Mouse (Mus musculus) MEL (cell line): Measurements from ENCODE around the gene Sult5a1. TPM values are rescaled to one million over a fixed set of nuclear protein-coding genes. Genes with fewer than 3 reads are reported as not detected.

Source experiments
- DNase-seq: peaks from one replicate; pipeline ENCODE4 v3.0.0; 2011; ENCODE audit warnings: low read depth, low spot score
- H3K27ac ChIP-seq: 2 replicates; pipeline ENCODE4 v1.5.1; 2012; ENCODE audit warnings: low read depth, mild to moderate bottlenecking, control low read depth, low read length, moderate library complexity; ENCODE audit not compliant: control insufficient read depth
- H3K27me3 ChIP-seq, 2 experiments: fragments of 150-350 bp in 1 of 2; sonication (generic) in 1 of 2; 2 replicates each; pipeline ENCODE4 v1.6.1; 2012; ENCODE audit warnings: low read length in 2 of 2, mild to moderate bottlenecking in 2 of 2, improper control_type of control experiment in 1 of 2, moderate library complexity in 1 of 2; ENCODE audit not compliant: insufficient read depth in 2 of 2, control insufficient read depth in 1 of 2
- H3K36me3 ChIP-seq, 2 experiments: 2 replicates each; pipeline ENCODE4 v1.6.1; 2012 to 2014; ENCODE audit warnings: low read length in 2 of 2, improper control_type of control experiment in 1 of 2, inconsistent platforms in 1 of 2, mild to moderate bottlenecking in 1 of 2; ENCODE audit not compliant: insufficient read depth in 2 of 2, control insufficient read depth in 1 of 2
- H3K4me1 ChIP-seq, 2 experiments: fragments of 150-350 bp in 1 of 2; sonication (generic) in 1 of 2; 2 replicates each; pipeline ENCODE4 v1.6.1; 2012; ENCODE audit warnings: low read length in 2 of 2, improper control_type of control experiment in 1 of 2, mild to moderate bottlenecking in 1 of 2; ENCODE audit not compliant: insufficient read depth in 2 of 2, control insufficient read depth in 1 of 2
- H3K4me3 ChIP-seq, 2 experiments: fragments of 150-350 bp in 1 of 2; sonication (generic) in 1 of 2; 2 replicates each; pipeline ENCODE4 v1.5.1; 2012; ENCODE audit warnings: low read depth in 2 of 2, low read length in 2 of 2, mild to moderate bottlenecking in 2 of 2, moderate library complexity in 2 of 2, control low read depth in 1 of 2, improper control_type of control experiment in 1 of 2; ENCODE audit not compliant: control insufficient read depth in 1 of 2, insufficient read depth in 1 of 2
- H3K79me2 ChIP-seq: 2 replicates; pipeline ENCODE4 v1.6.1; 2012; ENCODE audit warnings: mild to moderate bottlenecking, low read length, moderate library complexity; ENCODE audit not compliant: control insufficient read depth, poor library complexity, insufficient read depth
- H3K9ac ChIP-seq: 2 replicates; pipeline ENCODE4 v1.6.1; 2012; ENCODE audit warnings: low read depth, mild to moderate bottlenecking, control low read depth, low read length, moderate library complexity; ENCODE audit not compliant: control insufficient read depth, poor library complexity, severe bottlenecking
- H3K9me3 ChIP-seq: fragments of 150-350 bp; sonication (generic); replicated peaks from 2 replicates; pipeline ENCODE4 v1.6.1; 2012; ENCODE audit warnings: mild to moderate bottlenecking, low read length, improper control_type of control experiment, moderate library complexity; ENCODE audit not compliant: insufficient read depth
- CHD1 ChIP-seq: IDR thresholded peaks from 2 replicates; pipeline ENCODE4 v1.6.1; 2012; ENCODE audit warnings: low read depth, mild to moderate bottlenecking, inconsistent platforms, low read length, improper control_type of control experiment
- CHD2 ChIP-seq: IDR thresholded peaks from 2 replicates; pipeline ENCODE4 v1.6.1; 2011; ENCODE audit warnings: low read length, improper control_type of control experiment
- CTCF ChIP-seq, 3 experiments: IDR thresholded peaks in 2 of 3; conservative IDR thresholded peaks in 1 of 3; 2 replicates each; pipeline ENCODE4 v1.5.1; 2011 to 2012; ENCODE audit warnings: low read length in 3 of 3, low read depth in 2 of 3, mild to moderate bottlenecking in 2 of 3, improper control_type of control experiment in 1 of 3, inconsistent platforms in 1 of 3, mixed read lengths in 1 of 3, moderate library complexity in 1 of 3; ENCODE audit not compliant: control insufficient read depth in 1 of 3, insufficient read depth in 1 of 3, poor library complexity in 1 of 3, severe bottlenecking in 1 of 3
- ETS1 ChIP-seq: IDR thresholded peaks from 2 replicates; pipeline ENCODE4 v1.6.1; 2012; ENCODE audit warnings: low read depth, mild to moderate bottlenecking, inconsistent platforms, low read length, improper control_type of control experiment, moderate library complexity
- GABPA ChIP-seq: IDR thresholded peaks from 2 replicates; pipeline ENCODE4 v1.6.1; 2012; ENCODE audit warnings: low read depth, mild to moderate bottlenecking, inconsistent platforms, low read length, improper control_type of control experiment, moderate library complexity
- HCFC1 ChIP-seq: IDR thresholded peaks from 2 replicates; pipeline ENCODE4 v1.6.1; 2012; ENCODE audit warnings: low read depth, mild to moderate bottlenecking, inconsistent platforms, low read length, improper control_type of control experiment, moderate library complexity
- MAFK ChIP-seq: IDR thresholded peaks from 2 replicates; pipeline ENCODE4 v1.6.1; 2011; ENCODE audit warnings: low read depth, mild to moderate bottlenecking, low read length, improper control_type of control experiment, borderline replicate concordance
- MAX ChIP-seq: IDR thresholded peaks from 2 replicates; pipeline ENCODE4 v1.6.1; 2011; ENCODE audit warnings: low read length, improper control_type of control experiment
- MAZ ChIP-seq: IDR thresholded peaks from 2 replicates; pipeline ENCODE4 v1.6.1; 2012; ENCODE audit warnings: low read depth, mild to moderate bottlenecking, inconsistent platforms, low read length, improper control_type of control experiment
- MYC ChIP-seq: IDR thresholded peaks from 2 replicates; pipeline ENCODE4 v1.6.1; 2011; ENCODE audit warnings: low read depth, mild to moderate bottlenecking, low read length, improper control_type of control experiment, moderate library complexity
- NRF1 ChIP-seq: IDR thresholded peaks from 2 replicates; pipeline ENCODE4 v1.6.1; 2014; ENCODE audit warnings: low read depth, mild to moderate bottlenecking, inconsistent platforms, low read length, improper control_type of control experiment, moderate library complexity; ENCODE audit not compliant: poor library complexity, insufficient read depth, severe bottlenecking
- POLR2AphosphoS5 ChIP-seq: IDR thresholded peaks from 2 replicates; pipeline ENCODE4 v1.6.1; 2012; ENCODE audit warnings: low read depth, borderline replicate concordance, mild to moderate bottlenecking, inconsistent platforms, low read length, moderate library complexity, mixed read lengths
- RAD21 ChIP-seq: IDR thresholded peaks from 2 replicates; pipeline ENCODE4 v1.6.1; 2011; ENCODE audit warnings: mild to moderate bottlenecking, low read depth, low read length, improper control_type of control experiment
- RCOR1 ChIP-seq: IDR thresholded peaks from 2 replicates; pipeline ENCODE4 v1.6.1; 2012; ENCODE audit warnings: low read depth, mild to moderate bottlenecking, inconsistent platforms, low read length, improper control_type of control experiment
- SMC3 ChIP-seq: IDR thresholded peaks from 2 replicates; pipeline ENCODE4 v1.6.1; 2011; ENCODE audit warnings: low read depth, low read length, improper control_type of control experiment
- TAL1 ChIP-seq: IDR thresholded peaks from 2 replicates; pipeline ENCODE4 v1.6.1; 2012; ENCODE audit warnings: mild to moderate bottlenecking, inconsistent platforms, low read length, moderate library complexity, mixed read lengths
- UBTF ChIP-seq: IDR thresholded peaks from 2 replicates; pipeline ENCODE4 v1.6.1; 2012; ENCODE audit warnings: low read depth, mild to moderate bottlenecking, inconsistent platforms, low read length, improper control_type of control experiment, moderate library complexity, borderline replicate concordance; ENCODE audit not compliant: insufficient read depth
- USF2 ChIP-seq, 2 experiments: IDR thresholded peaks; 2 replicates each; pipeline ENCODE4 v1.6.1; 2011 to 2012; ENCODE audit warnings: improper control_type of control experiment in 2 of 2, low read length in 2 of 2, borderline replicate concordance in 1 of 2, inconsistent platforms in 1 of 2, low read depth in 1 of 2, mild to moderate bottlenecking in 1 of 2; ENCODE audit not compliant: insufficient read depth in 1 of 2
- polyA plus RNA-seq, 2 experiments: library from polyadenylated mRNA; stranded (reverse) in 1 of 2; unstranded in 1 of 2; fragments of >175 nt in 1 of 2; fragments of >200 nt in 1 of 2; gene quantifications; 2 replicates each; pipeline versions ENCODE4 v1.2.1 to v1.2.4; 2012; ENCODE audit warnings: low replicate concordance in 2 of 2, low read depth in 1 of 2; ENCODE audit not compliant: insufficient read length in 2 of 2, insufficient read depth in 1 of 2, missing spikeins in 1 of 2
- total RNA-seq: library from RNA; depleted of rRNA; stranded (reverse); fragments of 300-350 nt; gene quantifications from 2 replicates; pipeline ENCODE4 v1.2.3, GENCODE M21; 2012

Sult5a1 gene
- total and polyA plus RNA-seq, 3 experiments = 0.15 TPM; not detected in 2

- DNase-seq = no peak
- no peak overlapping the region for H3K9ac ChIP-seq
Measured at GRCm38 (mm10) chr8:123156070-123156773, 1.9 kb downstream of the Sult5a1 start.

GRCm38 (mm10) chr8:123155177-123155576 is 2.9 kb downstream of the Sult5a1 start:
- H3K27me3 ChIP-seq = peaks cover 4 to 8% of the 10 kb centered on the region in 2 experiments; a peak in 3 of 4 replicates

More at GRCm38 (mm10) chr8:123156070-123156773, 1.9 kb downstream of the Sult5a1 start:
- Histone ChIP-seq H3K9me3 (no peaks in the 10 kb centered on the region), H3K27me3 (peaks cover 2 to 6% of the 10 kb centered on the region in 2 experiments; a peak in 3 of 4 replicates), H3K4me1 (peaks cover 0 to 5% of the 10 kb centered on the region in 2 experiments; a peak in 2 of 4 replicates), H3K4me3 (no peak overlapping the region), H3K79me2 (no peaks in the 10 kb centered on the region), H3K27ac (no peak overlapping the region), H3K36me3 (peaks cover 0 to 3% of the 10 kb centered on the region in 2 experiments; a peak in 1 of 4 replicates)
- TF ChIP-seq CTCF (IDR thresholded peaks at IDR 0.05 in 2 of 3, conservative IDR thresholded peaks at IDR 0.05 in 1 of 3; ENCODE audit: control insufficient read depth in 1 of 3, insufficient read depth in 1 of 3, low read depth in 2 of 3, low read length in 3 of 3, poor library complexity in 1 of 3, severe bottlenecking in 1 of 3) (no peak), CHD1 (no peak)

GRCm38 (mm10) chr8:123150737-123151171 is 7.4 kb downstream of the Sult5a1 start:
- Histone ChIP-seq H3K9me3 (no peaks in the 10 kb centered on the region), H3K36me3 (no peaks in the 10 kb centered on the region), H3K4me1 (no peaks in the 10 kb centered on the region), H3K27me3 (peaks cover 8 to 9% of the 10 kb centered on the region in 2 experiments), H3K9ac (no peak overlapping the region), H3K27ac (no peak overlapping the region), H3K4me3 (no peak overlapping the region)
- no peak for DNase-seq
- TF ChIP-seq GABPA (no peak), RCOR1 (no peak), TAL1 (no peak), CHD1 (no peak), USF2 (IDR thresholded peaks at IDR 0.05; ENCODE audit: borderline replicate concordance in 1 of 2, insufficient read depth in 1 of 2, low read depth in 1 of 2, low read length in 2 of 2) (no peak), RAD21 (no peak), MAFK (no peak), HCFC1 (no peak), SMC3 (no peak), MYC (no peak), NRF1 (no peak), POLR2AphosphoS5 (no peak), CHD2 (no peak), UBTF (no peak)
- TF ChIP-seq, all 39 proteins: peak for 0
- H3K79me2 ChIP-seq = no peaks in the 10 kb centered on the region

More at GRCm38 (mm10) chr8:123155177-123155576, 2.9 kb downstream of the Sult5a1 start:
- Histone ChIP-seq H3K27ac (no peak overlapping the region), H3K9ac (no peak overlapping the region), H3K36me3 (peaks cover 0 to 3% of the 10 kb centered on the region in 2 experiments; a peak in 1 of 4 replicates), H3K9me3 (no peaks in the 10 kb centered on the region), H3K4me3 (no peak overlapping the region), H3K4me1 (peaks cover 0 to 5% of the 10 kb centered on the region in 2 experiments; a peak in 2 of 4 replicates), H3K79me2 (no peaks in the 10 kb centered on the region)
- no peak for DNase-seq
- no peak for TF ChIP-seq ETS1
- no peak for TF ChIP-seq MAZ
- TF ChIP-seq MAX = no peak
- TF ChIP-seq GABPA = no peak
- TF ChIP-seq CTCF (IDR thresholded peaks at IDR 0.05 in 2 of 3, conservative IDR thresholded peaks at IDR 0.05 in 1 of 3; ENCODE audit: control insufficient read depth in 1 of 3, insufficient read depth in 1 of 3, low read depth in 2 of 3, low read length in 3 of 3, poor library complexity in 1 of 3, severe bottlenecking in 1 of 3) = peak in 2 of 3 experiments; percentile 13 to 14; a peak in 2 of 6 replicates
